Mouse (Mus musculus) lung, adult 2 months (tissue): ENCODE measurements around the gene Arfip1.

Experiments
- CTCF ChIP-seq: fragments of 200-500 bp; IDR thresholded peaks from 2 replicates; pipeline ENCODE4 v1.5.1; 2011; ENCODE audit warnings: mild to moderate bottlenecking, low read length, control low read depth; ENCODE audit not compliant: insufficient read depth
- POLR2A ChIP-seq: fragments of 200-500 bp; IDR thresholded peaks from 2 replicates; pipeline ENCODE4 v1.6.1; 2011; ENCODE audit warnings: low read depth, mild to moderate bottlenecking, control low read depth, low read length, borderline replicate concordance; ENCODE audit errors: extremely low read depth

DNA sequence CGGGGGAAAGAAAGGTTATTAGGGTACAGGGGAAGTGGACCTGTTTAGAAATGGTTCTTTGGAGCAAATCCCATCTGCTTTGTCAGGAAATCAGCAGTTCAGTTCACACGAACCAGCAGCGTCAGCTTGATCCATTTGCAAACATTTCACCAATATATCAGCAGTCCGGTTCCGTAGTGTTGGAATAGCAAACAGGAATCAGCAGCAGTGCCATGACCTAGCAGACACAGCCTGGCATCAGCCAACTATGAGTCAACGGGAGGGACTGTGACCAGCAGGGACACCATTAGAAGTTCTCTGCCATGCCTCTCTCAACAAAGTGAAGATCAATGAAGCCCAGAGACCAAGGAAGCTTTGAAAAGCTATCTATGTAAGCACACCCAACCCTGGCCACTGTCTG, 37.3 kb upstream of the Arfip1 start:
- TF ChIP-seq CTCF: no peak
- no peak for TF ChIP-seq POLR2A
